Mouse (Mus musculus): Measurements from ENCODE around the gene Erf.
A peak's percentile ranks its signal among the peaks of the same experiment; 100 is the strongest.

DNA sequence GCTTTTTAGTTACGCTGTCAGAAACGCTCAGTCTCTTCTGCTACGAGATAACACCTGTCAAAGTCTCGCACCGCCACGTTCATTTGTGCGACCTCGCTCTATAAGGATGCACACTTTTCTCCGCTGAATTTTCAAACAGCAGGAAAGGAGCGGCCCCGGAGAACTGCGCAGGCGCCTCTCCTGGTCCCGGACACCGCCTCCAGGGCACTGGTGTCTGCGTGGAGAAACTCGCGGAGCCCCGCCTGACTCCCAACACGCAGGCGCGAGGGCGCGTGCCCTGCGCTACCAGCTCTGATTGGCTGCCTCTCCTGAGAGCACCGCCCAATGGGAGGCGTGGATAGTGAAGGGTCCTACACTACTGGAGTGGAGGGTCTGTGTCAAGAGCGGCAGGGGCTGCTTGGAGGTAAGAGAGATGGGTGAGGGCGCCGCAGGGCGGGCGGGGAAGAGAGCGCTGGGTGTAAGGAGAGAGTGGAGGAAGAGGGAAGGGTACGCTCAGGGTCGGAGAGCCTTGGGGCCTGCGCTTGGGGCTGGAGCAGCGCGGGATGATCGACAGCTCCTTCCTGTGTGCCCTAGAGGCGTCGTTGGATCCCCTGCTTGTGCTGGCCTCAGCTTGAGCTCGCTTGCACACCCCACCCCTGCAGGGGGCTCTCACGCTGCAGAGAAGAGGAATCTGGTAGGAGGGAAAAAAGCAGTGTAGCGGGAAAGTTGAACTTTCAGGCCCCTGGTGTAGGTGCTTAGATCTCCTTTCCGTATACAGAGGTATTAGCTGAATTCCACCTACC, 29.3 kb downstream of the Erf start, which contains the start of gene Zfp526:
- no peak for TF ChIP-seq CTCF (IDR thresholded peaks at IDR 0.05; ENCODE audit: extremely low read depth, insufficient read length, insufficient replicate concordance, low read depth, low read length)
- TF ChIP-seq POLR2A (IDR thresholded peaks at IDR 0.05; ENCODE audit: low read depth, low read length): peak; percentile 68

All from small intestine, adult 2 months (tissue).